Mouse (Mus musculus) liver, adult 2 months (tissue): ENCODE data around the gene 1700019A02Rik. TPM values are rescaled to one million over a fixed set of nuclear protein-coding genes. Genes with fewer than 3 reads are reported as not detected.

Experiments
- DNase-seq: peaks from one replicate; pipeline ENCODE4 v3.0.0-alpha.2; 2011; ENCODE audit warnings: low read depth, low spot score; ENCODE audit errors: extremely low read depth
- H3K27ac ChIP-seq: fragments of 200-500 bp; replicated peaks from 2 replicates; pipeline ENCODE4 v1.5.1; 2012; ENCODE audit warnings: low read depth, mild to moderate bottlenecking, control low read depth, inconsistent platforms, low read length; ENCODE audit not compliant: insufficient read depth
- H3K27me3 ChIP-seq: fragments of 200-500 bp; 2 replicates; pipeline ENCODE4 v1.6.1; 2012; ENCODE audit warnings: mild to moderate bottlenecking, moderate library complexity, low read length, inconsistent platforms; ENCODE audit not compliant: control insufficient read depth, insufficient read depth
- H3K36me3 ChIP-seq: fragments of 200-500 bp; 2 replicates; pipeline ENCODE4 v1.6.1; 2012; ENCODE audit warnings: low read length, inconsistent platforms; ENCODE audit not compliant: control insufficient read depth, insufficient read depth
- H3K4me1 ChIP-seq: fragments of 200-500 bp; 2 replicates; pipeline ENCODE4 v1.6.1; 2011; ENCODE audit warnings: low read length; ENCODE audit not compliant: control insufficient read depth, insufficient read depth
- H3K4me3 ChIP-seq: fragments of 200-500 bp; 2 replicates; pipeline ENCODE4 v1.5.1; 2011; ENCODE audit warnings: low read depth, mild to moderate bottlenecking, control low read depth, low read length, moderate library complexity; ENCODE audit not compliant: insufficient read depth
- H3K79me2 ChIP-seq: fragments of 200-500 bp; 2 replicates; pipeline ENCODE4 v1.6.1; 2012; ENCODE audit warnings: inconsistent platforms, mild to moderate bottlenecking, low read length, moderate library complexity; ENCODE audit not compliant: control insufficient read depth, insufficient read depth
- H3K9ac ChIP-seq: fragments of 200-500 bp; 2 replicates; pipeline ENCODE4 v1.6.1; 2012; ENCODE audit warnings: low read depth, mild to moderate bottlenecking, control low read depth, inconsistent platforms, low read length
- CTCF ChIP-seq: fragments of 200-500 bp; IDR thresholded peaks from 2 replicates; pipeline ENCODE4 v1.5.1; 2011; ENCODE audit warnings: low read depth, low read length, control low read depth
- POLR2A ChIP-seq: fragments of 200-500 bp; IDR thresholded peaks from 2 replicates; pipeline ENCODE4 v1.6.1; 2011; ENCODE audit warnings: low read length, control low read depth; ENCODE audit not compliant: insufficient read depth; ENCODE audit errors: extremely low read depth
- WGBS: fragments of 180-500 bp; shearing (Covaris S2); methylation state at CpG from one replicate; pipeline ENCODE4 v1.1.7; 2018; 5-methylcytosine and 5-hydroxymethylcytosine counted together
- polyA plus RNA-seq: library from polyadenylated mRNA; depleted of rRNA; stranded (reverse); fragments of >200 nt; gene quantifications from 2 replicates; pipeline ENCODE4 v1.2.3, GENCODE M21; 2012; rRNA removed
- total RNA-seq: library from RNA; depleted of rRNA; stranded (reverse); fragments of >200 nt; gene quantifications from 2 replicates; pipeline ENCODE4 v1.2.3, GENCODE M21; 2014; rRNA removed

The 1700019A02Rik gene
- total and polyA plus RNA-seq, 2 experiments = not detected

- H3K4me1 ChIP-seq = no peaks in the 10 kb centered on the region
- WGBS = 41% methylated on average over 2 of the region's 2 CpGs
- no peaks in the 10 kb centered on the region for H3K79me2 ChIP-seq
- no peak for TF ChIP-seq POLR2A
- no peak for TF ChIP-seq CTCF
- H3K27ac ChIP-seq = no peak overlapping the region
- H3K4me3 ChIP-seq = no peak overlapping the region
- H3K9ac ChIP-seq = no peak overlapping the region
- DNase-seq = no peak
- no peaks in the 10 kb centered on the region for H3K27me3 ChIP-seq
- no peaks in the 10 kb centered on the region for H3K36me3 ChIP-seq
These were observed 64.4 kb downstream of the 1700019A02Rik start for GRCm38 (mm10) chr1:53123066-53123465.

- Histone ChIP-seq H3K79me2 (no peaks in the 10 kb centered on the region), H3K9ac (no peak overlapping the region), H3K27ac (no peak overlapping the region), H3K36me3 (no peaks in the 10 kb centered on the region), H3K4me1 (no peaks in the 10 kb centered on the region), H3K27me3 (no peaks in the 10 kb centered on the region), H3K4me3 (no peak overlapping the region)
- DNase-seq = no peak
- WGBS = 66% methylated on average over 1 of the region's 1 CpGs
- TF ChIP-seq CTCF (no peak), POLR2A (no peak)
These were observed 76.9 kb downstream of the 1700019A02Rik start for GRCm38 (mm10) chr1:53110561-53110960.

Other genes starting within 250 kb of the 1700019A02Rik start
- not detected in 2 replicates for gene 1700019D03Rik, start 167.5 kb downstream of the 1700019A02Rik start, total RNA-seq
- not detected in 2 replicates for gene 1700019D03Rik, start 167.5 kb downstream of the 1700019A02Rik start, polyA plus RNA-seq
- gene Mstn, start 126.0 kb downstream of the 1700019A02Rik start, total RNA-seq = not detected in 2 replicates
- gene Mstn, start 126.0 kb downstream of the 1700019A02Rik start, polyA plus RNA-seq = not detected in 2 replicates
- gene Pms1, start 109.4 kb upstream of the 1700019A02Rik start, total RNA-seq = 5.6 and 7.9 TPM in 2 replicates
- 0.85 and 2.5 TPM in 2 replicates for gene Pms1, start 109.4 kb upstream of the 1700019A02Rik start, polyA plus RNA-seq
- 38.5 and 45.7 TPM in 2 replicates for gene Ormdl1, start 109.5 kb upstream of the 1700019A02Rik start, total RNA-seq
- 9.4 and 14.1 TPM in 2 replicates for gene Ormdl1, start 109.5 kb upstream of the 1700019A02Rik start, polyA plus RNA-seq
- gene Gm28778, start 109.5 kb upstream of the 1700019A02Rik start, total RNA-seq = 4.6 TPM in 1 of 2 replicates, not detected in the other
- 21.7 and 27.3 TPM in 2 replicates for gene Gm28778, start 109.5 kb upstream of the 1700019A02Rik start, polyA plus RNA-seq
- gene Osgepl1, start 126.0 kb upstream of the 1700019A02Rik start, total RNA-seq = 18.9 and 25.4 TPM in 2 replicates
- 6.0 TPM in 2 replicates for gene Osgepl1, start 126.0 kb upstream of the 1700019A02Rik start, polyA plus RNA-seq
- gene Asdurf, start 165.0 kb upstream of the 1700019A02Rik start, total RNA-seq = not detected in 2 replicates
- gene Asdurf, start 165.0 kb upstream of the 1700019A02Rik start, polyA plus RNA-seq = not detected in 2 replicates
- gene Gm28551, start 165.0 kb upstream of the 1700019A02Rik start, total RNA-seq = 0.20 TPM in 1 of 2 replicates, not detected in the other
- not detected in 2 replicates for gene Gm28551, start 165.0 kb upstream of the 1700019A02Rik start, polyA plus RNA-seq
- gene Asnsd1, start 165.1 kb upstream of the 1700019A02Rik start, total RNA-seq = 29.3 and 34.2 TPM in 2 replicates
- 4.5 and 4.7 TPM in 2 replicates for gene Asnsd1, start 165.1 kb upstream of the 1700019A02Rik start, polyA plus RNA-seq